Mouse (Mus musculus): ENCODE results near the gene Rev3l. TPM values are rescaled to one million over a fixed set of nuclear protein-coding genes. Genes with fewer than 3 reads are reported as not detected.
A peak's percentile ranks its signal among the peaks of the same experiment; 100 is the strongest.
"Not testable (repeated sequence)": the region's sequence is repeated elsewhere in the genome, so short reads cannot be mapped to it uniquely, and the experiment has no call there.

The Rev3l gene
- polyA plus RNA-seq, 1 experiment from 2014 or later = 10.0 TPM

GRCm38 (mm10) chr10:39898874-39899371 is 167.0 kb downstream of the Rev3l start, which contains the start of gene Mfsd4b4:
Mfsd4b4 (minus strand) TSS chr10:39899238.
- Histone ChIP-seq H3K9ac (ENCODE audit: low read length) (peak within 1 kb of the TSS; percentile 76), H3K27me3 (ENCODE audit: control insufficient read depth, insufficient read depth, low read length) (no peaks in the 10 kb centered on the region), H3K4me1 (replicated peaks; ENCODE audit: control insufficient read depth, insufficient read depth) (peaks cover 2% of the 10 kb centered on the region; the same call in 1 of the 2 replicates), H3K9me3 (ENCODE audit: control insufficient read depth, low read length) (no peaks in the 10 kb centered on the region), H3K4me2 (replicated peaks; ENCODE audit: low read depth) (peak within 1 kb of the TSS; percentile 72), H3K36me3 (ENCODE audit: control insufficient read depth, insufficient read depth, low read length) (no peaks in the 10 kb centered on the region), H3K4me3 (ENCODE audit: low read depth, low read length) (peak within 1 kb of the TSS; percentile 64), H3K27ac (replicated peaks) (peak within 1 kb of the TSS; percentile 89)
- peak; percentile 99 for ATAC-seq (ENCODE audit: low FRiP score, low TSS enrichment)
- TF ChIP-seq EP300 (optimal IDR thresholded peaks at IDR 0.05) (no peak), CTCF (IDR thresholded peaks at IDR 0.05; ENCODE audit: low read depth) (peak; percentile 43)
- peak; percentile 97 for DNase-seq (ENCODE audit: low spot score)
- WGBS = under 1% methylated on average over 38 of the region's 41 CpGs

GRCm38 (mm10) chr10:39904191-39904590 is 172.3 kb downstream of the Rev3l start:
- H3K9ac ChIP-seq (ENCODE audit: low read length) = no peak overlapping the region
- TF ChIP-seq CTCF (IDR thresholded peaks at IDR 0.05; ENCODE audit: low read depth) (no peak), EP300 (optimal IDR thresholded peaks at IDR 0.05) (no peak)
- ATAC-seq (ENCODE audit: low FRiP score, low TSS enrichment) (no peak), DNase-seq (ENCODE audit: low spot score) (no peak)
- H3K27me3 ChIP-seq (ENCODE audit: control insufficient read depth, insufficient read depth, low read length) = no peaks in the 10 kb centered on the region
- no peak overlapping the region for H3K4me2 ChIP-seq (replicated peaks; ENCODE audit: low read depth)
- no peak overlapping the region for H3K27ac ChIP-seq (replicated peaks)
- H3K4me3 ChIP-seq (ENCODE audit: low read depth, low read length) = no peak overlapping the region
- H3K9me3 ChIP-seq (ENCODE audit: control insufficient read depth, low read length) = no peaks in the 10 kb centered on the region
- H3K4me1 ChIP-seq (replicated peaks; ENCODE audit: control insufficient read depth, insufficient read depth) = peaks cover 2% of the 10 kb centered on the region; the same call in 1 of the 2 replicates
- no peaks in the 10 kb centered on the region for H3K36me3 ChIP-seq (ENCODE audit: control insufficient read depth, insufficient read depth, low read length)
- WGBS = 79% methylated on average over 3 of the region's 3 CpGs

GRCm38 (mm10) chr10:39906799-39907658 is 175.1 kb downstream of the Rev3l start:
- TF ChIP-seq EP300 (optimal IDR thresholded peaks at IDR 0.05) (no peak), CTCF (IDR thresholded peaks at IDR 0.05; ENCODE audit: low read depth) (no peak)
- no peak overlapping the region for H3K4me3 ChIP-seq (ENCODE audit: low read depth, low read length)
- ATAC-seq (ENCODE audit: low FRiP score, low TSS enrichment) (0 out of 2 replicates have a peak, but pooled peaks have one; percentile 51), DNase-seq (ENCODE audit: low spot score) (no peak)
- no peak overlapping the region for H3K4me2 ChIP-seq (replicated peaks; ENCODE audit: low read depth)
- no peaks in the 10 kb centered on the region for H3K4me1 ChIP-seq (replicated peaks; ENCODE audit: control insufficient read depth, insufficient read depth)
- no peak overlapping the region for H3K9ac ChIP-seq (ENCODE audit: low read length)
- no peaks in the 10 kb centered on the region for H3K27me3 ChIP-seq (ENCODE audit: control insufficient read depth, insufficient read depth, low read length)
- no peak overlapping the region for H3K27ac ChIP-seq (replicated peaks)
- H3K36me3 ChIP-seq (ENCODE audit: control insufficient read depth, insufficient read depth, low read length) = no peaks in the 10 kb centered on the region
- 69% methylated on average over 10 of the region's 10 CpGs for WGBS
- no peaks in the 10 kb centered on the region for H3K9me3 ChIP-seq (ENCODE audit: control insufficient read depth, low read length)

- no peak overlapping the region for H3K27ac ChIP-seq (replicated peaks)
- DNase-seq (ENCODE audit: low spot score) (no peak), ATAC-seq (ENCODE audit: low FRiP score, low TSS enrichment) (no peak)
- no peaks in the 10 kb centered on the region for H3K36me3 ChIP-seq (ENCODE audit: control insufficient read depth, insufficient read depth, low read length)
- no peaks in the 10 kb centered on the region for H3K9me3 ChIP-seq (ENCODE audit: control insufficient read depth, low read length)
- 52% methylated on average over 13 of the region's 13 CpGs for WGBS
- 0 out of 2 replicates have a peak overlapping the region, but pooled peaks have one; percentile 9 for H3K4me2 ChIP-seq (replicated peaks; ENCODE audit: low read depth)
- H3K27me3 ChIP-seq (ENCODE audit: control insufficient read depth, insufficient read depth, low read length) = no peaks in the 10 kb centered on the region
- no peak overlapping the region for H3K4me3 ChIP-seq (ENCODE audit: low read depth, low read length)
- TF ChIP-seq CTCF (IDR thresholded peaks at IDR 0.05; ENCODE audit: low read depth) = no peak
- TF ChIP-seq EP300 (optimal IDR thresholded peaks at IDR 0.05) = no peak
- H3K4me1 ChIP-seq (replicated peaks; ENCODE audit: control insufficient read depth, insufficient read depth) = no peaks in the 10 kb centered on the region
- H3K9ac ChIP-seq (ENCODE audit: low read length) = no peak overlapping the region
Measured at GRCm38 (mm10) chr10:39908768-39909441, 177.0 kb downstream of the Rev3l start.

GRCm38 (mm10) chr10:39912616-39913015 is 180.7 kb downstream of the Rev3l start:
- no peaks in the 10 kb centered on the region for H3K9me3 ChIP-seq (ENCODE audit: control insufficient read depth, low read length)
- ATAC-seq (ENCODE audit: low FRiP score, low TSS enrichment) (no peak), DNase-seq (ENCODE audit: low spot score) (no peak)
- no peaks in the 10 kb centered on the region for H3K36me3 ChIP-seq (ENCODE audit: control insufficient read depth, insufficient read depth, low read length)
- H3K27me3 ChIP-seq (ENCODE audit: control insufficient read depth, insufficient read depth, low read length) = no peaks in the 10 kb centered on the region
- H3K4me2 ChIP-seq (replicated peaks; ENCODE audit: low read depth) = no peak overlapping the region
- TF ChIP-seq EP300 (optimal IDR thresholded peaks at IDR 0.05) (no peak), CTCF (IDR thresholded peaks at IDR 0.05; ENCODE audit: low read depth) (no peak)
- H3K27ac ChIP-seq (replicated peaks) = no peak overlapping the region
- H3K4me3 ChIP-seq (ENCODE audit: low read depth, low read length) = no peak overlapping the region
- no peak overlapping the region for H3K9ac ChIP-seq (ENCODE audit: low read length)
- H3K4me1 ChIP-seq (replicated peaks; ENCODE audit: control insufficient read depth, insufficient read depth) = no peaks in the 10 kb centered on the region

GRCm38 (mm10) chr10:39924556-39924955 is 192.6 kb downstream of the Rev3l start:
- not testable (repeated sequence) for H3K36me3 ChIP-seq (ENCODE audit: control insufficient read depth, insufficient read depth, low read length); H3K9me3 ChIP-seq (ENCODE audit: control insufficient read depth, low read length); ATAC-seq (ENCODE audit: low FRiP score, low TSS enrichment); H3K9ac ChIP-seq (ENCODE audit: low read length); H3K4me2 ChIP-seq (replicated peaks; ENCODE audit: low read depth); H3K4me3 ChIP-seq (ENCODE audit: low read depth, low read length); H3K27me3 ChIP-seq (ENCODE audit: control insufficient read depth, insufficient read depth, low read length); H3K4me1 ChIP-seq (replicated peaks; ENCODE audit: control insufficient read depth, insufficient read depth); H3K27ac ChIP-seq (replicated peaks)
- peak; percentile 21 for DNase-seq (ENCODE audit: low spot score)
- WGBS = 62% methylated on average over 8 of the region's 8 CpGs

Other genes with a start within 250 kb of the Rev3l start
- 19.4 and 24.1 TPM in 2 replicates for gene Traf3ip2, start 119.2 kb upstream of the Rev3l start, polyA plus RNA-seq (2015; fragmentation: Nextera tagmentation; extraction: Ambion mirVana)
- gene Mfsd4b4, start 167.1 kb downstream of the Rev3l start, polyA plus RNA-seq (2015; fragmentation: Nextera tagmentation; extraction: Ambion mirVana) = 1.8 and 1.9 TPM in 2 replicates
- gene Mfsd4b2, start 194.8 kb downstream of the Rev3l start, polyA plus RNA-seq (2015; fragmentation: Nextera tagmentation; extraction: Ambion mirVana) = not detected in 2 replicates
- 1.3 and 1.7 TPM in 2 replicates for gene Mfsd4b3, start 228.0 kb downstream of the Rev3l start, polyA plus RNA-seq (2015; fragmentation: Nextera tagmentation; extraction: Ambion mirVana)